Mouse (Mus musculus) heart, postnatal 0 days (tissue): Measurements from ENCODE around the gene Ssh2.

Experiments used
- CTCF ChIP-seq: IDR thresholded peaks from 2 replicates; pipeline ENCODE4 v1.5.1; 2016; ENCODE audit warnings: antibody characterized with exemption, control low read depth, low read depth
- EP300 ChIP-seq: IDR thresholded peaks from 2 replicates; pipeline ENCODE4 v1.6.1; 2016; ENCODE audit warnings: antibody characterized with exemption, low read depth

DNA sequence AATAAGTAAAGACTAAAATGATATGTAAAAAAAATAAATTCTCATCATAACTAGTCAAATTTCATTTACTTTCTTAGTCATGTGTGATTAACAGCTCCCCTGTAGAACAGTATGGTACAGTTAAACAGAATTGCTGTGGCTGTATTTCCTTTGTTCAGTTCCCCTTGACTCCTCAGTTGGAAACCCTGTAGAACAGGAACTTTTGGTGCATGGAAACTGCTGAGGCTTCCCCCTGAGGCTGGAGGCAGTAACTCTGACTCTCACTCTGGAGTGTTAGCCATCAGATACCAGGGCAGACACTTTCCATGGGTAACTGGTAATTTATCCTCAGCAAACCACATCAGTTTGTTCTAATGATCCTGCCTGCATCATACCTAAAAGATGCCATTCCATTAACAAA lies 195.2 kb downstream of the Ssh2 start:
- TF ChIP-seq CTCF (no peak), EP300 (no peak)
